Mouse (Mus musculus) MEL-GATA-1-ER (cell line): ENCODE measurements at regions not wholly inside any gene's neighbourhood (a gene's known extent, or its start where the extent isn't known, plus 50 kb on each side); places are given as distances from the start of the nearest gene placed in this dataset.
A peak's percentile ranks its signal among the peaks of the same experiment; 100 is the strongest.

Source experiments
- DNase-seq: peaks from one replicate; pipeline ENCODE4 v3.0.0-alpha.2; 2012; ENCODE audit warnings: low read depth; ENCODE audit errors: extremely low read depth

- no peak for DNase-seq
Observed at GRCm38 (mm10) chr2:131801212-131801611, 58.3 kb downstream of the Erv3 start.

GRCm38 (mm10) chr2:131800126-131800894 is 59.2 kb downstream of the Erv3 start:
- DNase-seq, result no peak

- DNase-seq, result no peak
Observed at GRCm38 (mm10) chr2:131799486-131799885, 60.1 kb downstream of the Erv3 start.

- DNase-seq, result no peak
Observed at GRCm38 (mm10) chr2:131797001-131797693, 62.4 kb downstream of the Erv3 start.

GRCm38 (mm10) chr2:131775381-131775780 is 84.2 kb downstream of the Erv3 start:
- DNase-seq, result no peak

- no peak for DNase-seq
Observed at GRCm38 (mm10) chr2:131773691-131774090, 85.9 kb downstream of the Erv3 start.

GRCm38 (mm10) chr2:131772163-131772562 is 87.4 kb downstream of the Erv3 start:
- no peak for DNase-seq

- DNase-seq, result no peak
Observed at GRCm38 (mm10) chr2:131770852-131771251, 88.7 kb downstream of the Erv3 start.

- no peak for DNase-seq
Observed at GRCm38 (mm10) chr2:131769656-131770210, 89.8 kb downstream of the Erv3 start.

GRCm38 (mm10) chr2:131766500-131766899 is 93.0 kb downstream of the Erv3 start:
- DNase-seq, result no peak

- DNase-seq, result no peak
Observed at GRCm38 (mm10) chr2:131761507-131761906, 98.0 kb downstream of the Erv3 start.

- peak; percentile 53 for DNase-seq
Observed at GRCm38 (mm10) chr2:131757183-131757903, 102.2 kb downstream of the Erv3 start.

- no peak for DNase-seq
Observed at GRCm38 (mm10) chr2:131755107-131755506, 104.4 kb downstream of the Erv3 start.

- no peak for DNase-seq
Observed at GRCm38 (mm10) chr2:131753436-131753835, 106.1 kb downstream of the Erv3 start.

- DNase-seq, result no peak
Observed at GRCm38 (mm10) chr2:131750679-131751078, 108.9 kb downstream of the Erv3 start.

- no peak for DNase-seq
Observed at GRCm38 (mm10) chr2:131750206-131750605, 109.3 kb downstream of the Erv3 start.

GRCm38 (mm10) chr2:131749746-131750145 is 109.8 kb downstream of the Erv3 start:
- no peak for DNase-seq

GRCm38 (mm10) chr2:131748791-131749190 is 110.8 kb downstream of the Erv3 start:
- no peak for DNase-seq

GRCm38 (mm10) chr2:131747707-131748106 is 111.8 kb downstream of the Erv3 start:
- no peak for DNase-seq

- no peak for DNase-seq
Observed at GRCm38 (mm10) chr2:131745381-131745895, 114.1 kb downstream of the Erv3 start.

- no peak for DNase-seq
Observed at GRCm38 (mm10) chr2:131744957-131745356, 114.6 kb downstream of the Erv3 start.

GRCm38 (mm10) chr2:131740456-131740855 is 119.1 kb downstream of the Erv3 start:
- no peak for DNase-seq
